Mouse (Mus musculus): ENCODE data around the gene Gstt2. TPM values are rescaled to one million over a fixed set of nuclear protein-coding genes. Genes with fewer than 3 reads are reported as not detected.
A peak's percentile ranks its signal among the peaks of the same experiment; 100 is the strongest.

Gstt2 gene
- polyA plus RNA-seq, 1 experiment from 2014 or later = 50.5 TPM

GRCm38 (mm10) chr10:75835307-75835706 lies 1.9 kb downstream of the Gstt2 start:
- peak overlapping the region; percentile 22; the same call in 1 of the 2 replicates for H3K9ac ChIP-seq
- peak overlapping the region; percentile 91 for H3K4me2 ChIP-seq
- peaks cover 31% of the 10 kb centered on the region for H3K27me3 ChIP-seq
- WGBS (ENCODE audit: insufficient replicate concordance) = under 1% methylated on average over 10 of the region's 10 CpGs
- no peaks in the 10 kb centered on the region for H3K9me3 ChIP-seq (replicated peaks)
- no peaks in the 10 kb centered on the region for H3K36me3 ChIP-seq (replicated peaks)
- peaks cover 60% of the 10 kb centered on the region for H3K4me1 ChIP-seq (replicated peaks)
- peak overlapping the region; percentile 81 for H3K27ac ChIP-seq (replicated peaks)
- peak overlapping the region; percentile 69 for H3K4me3 ChIP-seq (replicated peaks)
- ATAC-seq (ENCODE audit: insufficient read depth) = peak; percentile 53

GRCm38 (mm10) chr10:75834721-75835120 lies 2.5 kb downstream of the Gstt2 start:
- Histone ChIP-seq H3K4me3 (replicated peaks) (peak overlapping the region; percentile 69), H3K9me3 (replicated peaks) (no peaks in the 10 kb centered on the region), H3K9ac (peak overlapping the region; percentile 46), H3K27ac (replicated peaks) (peak overlapping the region; percentile 81), H3K27me3 (peaks cover 25% of the 10 kb centered on the region), H3K4me2 (peak overlapping the region; percentile 91), H3K36me3 (replicated peaks) (no peaks in the 10 kb centered on the region), H3K4me1 (replicated peaks) (peaks cover 60% of the 10 kb centered on the region)
- no peak for ATAC-seq (ENCODE audit: insufficient read depth)
- WGBS (ENCODE audit: insufficient replicate concordance) = 6% methylated on average over 9 of the region's 9 CpGs

GRCm38 (mm10) chr10:75834250-75834649 lies 3.0 kb downstream of the Gstt2 start:
- WGBS (ENCODE audit: insufficient replicate concordance) = under 1% methylated on average over 21 of the region's 21 CpGs
- H3K4me3 ChIP-seq (replicated peaks) = peak overlapping the region; percentile 69
- H3K4me1 ChIP-seq (replicated peaks) = peaks cover 60% of the 10 kb centered on the region
- peak overlapping the region; percentile 91 for H3K4me2 ChIP-seq
- H3K27ac ChIP-seq (replicated peaks) = peak overlapping the region; percentile 81
- ATAC-seq (ENCODE audit: insufficient read depth) = no peak
- H3K27me3 ChIP-seq = peaks cover 21% of the 10 kb centered on the region
- H3K36me3 ChIP-seq (replicated peaks) = no peaks in the 10 kb centered on the region
- no peaks in the 10 kb centered on the region for H3K9me3 ChIP-seq (replicated peaks)
- H3K9ac ChIP-seq = peak overlapping the region; percentile 46

GRCm38 (mm10) chr10:75833456-75834080 lies 3.7 kb downstream of the Gstt2 start:
- Histone ChIP-seq H3K27me3 (peaks cover 21% of the 10 kb centered on the region), H3K4me1 (replicated peaks) (peaks cover 62% of the 10 kb centered on the region), H3K36me3 (replicated peaks) (no peaks in the 10 kb centered on the region), H3K4me3 (replicated peaks) (peak overlapping the region; percentile 69), H3K27ac (replicated peaks) (peak overlapping the region; percentile 81), H3K9ac (peak overlapping the region; percentile 46), H3K9me3 (replicated peaks) (no peaks in the 10 kb centered on the region), H3K4me2 (peak overlapping the region; percentile 91)
- no peak for ATAC-seq (ENCODE audit: insufficient read depth)
- 10% methylated on average over 21 of the region's 21 CpGs for WGBS (ENCODE audit: insufficient replicate concordance)

- Histone ChIP-seq H3K36me3 (replicated peaks) (no peaks in the 10 kb centered on the region), H3K9ac (no peak overlapping the region), H3K4me3 (replicated peaks) (no peak overlapping the region), H3K4me2 (peak overlapping the region; percentile 91), H3K27me3 (peaks cover 21% of the 10 kb centered on the region), H3K9me3 (replicated peaks) (no peaks in the 10 kb centered on the region), H3K27ac (replicated peaks) (0 out of 2 replicates have a peak overlapping the region, but pooled peaks have one; percentile 81), H3K4me1 (replicated peaks) (peaks cover 52% of the 10 kb centered on the region)
- ATAC-seq (ENCODE audit: insufficient read depth) = no peak
- 48% methylated on average over 13 of the region's 13 CpGs for WGBS (ENCODE audit: insufficient replicate concordance)
Observed at GRCm38 (mm10) chr10:75832272-75832895, 4.8 kb downstream of the Gstt2 start.

- Histone ChIP-seq H3K27me3 (peaks cover 27% of the 10 kb centered on the region), H3K9ac (no peak overlapping the region), H3K27ac (replicated peaks) (no peak overlapping the region), H3K9me3 (replicated peaks) (no peaks in the 10 kb centered on the region), H3K4me2 (no peak overlapping the region), H3K36me3 (replicated peaks) (no peaks in the 10 kb centered on the region), H3K4me3 (replicated peaks) (no peak overlapping the region), H3K4me1 (replicated peaks) (peaks cover 32% of the 10 kb centered on the region)
- WGBS (ENCODE audit: insufficient replicate concordance) = 59% methylated on average over 2 of the region's 2 CpGs
- no peak for ATAC-seq (ENCODE audit: insufficient read depth)
Observed at GRCm38 (mm10) chr10:75830275-75830670, 7.0 kb downstream of the Gstt2 start.

- no peak overlapping the region for H3K9ac ChIP-seq
- H3K4me1 ChIP-seq (replicated peaks) = peaks cover 26% of the 10 kb centered on the region
- H3K4me2 ChIP-seq = no peak overlapping the region
- H3K4me3 ChIP-seq (replicated peaks) = no peak overlapping the region
- peaks cover 27% of the 10 kb centered on the region for H3K27me3 ChIP-seq
- no peak overlapping the region for H3K27ac ChIP-seq (replicated peaks)
- no peaks in the 10 kb centered on the region for H3K36me3 ChIP-seq (replicated peaks)
- WGBS (ENCODE audit: insufficient replicate concordance) = 46% methylated on average over 2 of the region's 2 CpGs
- no peak for ATAC-seq (ENCODE audit: insufficient read depth)
- H3K9me3 ChIP-seq (replicated peaks) = no peaks in the 10 kb centered on the region
Observed at GRCm38 (mm10) chr10:75829529-75830274, 7.5 kb downstream of the Gstt2 start.

- no peak overlapping the region for H3K4me2 ChIP-seq
- no peak for ATAC-seq (ENCODE audit: insufficient read depth)
- H3K4me3 ChIP-seq (replicated peaks) = no peak overlapping the region
- no peaks in the 10 kb centered on the region for H3K36me3 ChIP-seq (replicated peaks)
- H3K27me3 ChIP-seq = peaks cover 16% of the 10 kb centered on the region
- no peak overlapping the region for H3K27ac ChIP-seq (replicated peaks)
- no peaks in the 10 kb centered on the region for H3K9me3 ChIP-seq (replicated peaks)
- no peak overlapping the region for H3K9ac ChIP-seq
- peaks cover 14% of the 10 kb centered on the region for H3K4me1 ChIP-seq (replicated peaks)
Observed at GRCm38 (mm10) chr10:75828500-75828931, 8.7 kb downstream of the Gstt2 start.

GRCm38 (mm10) chr10:75827668-75828360 lies 9.4 kb downstream of the Gstt2 start:
- H3K27ac ChIP-seq (replicated peaks) = no peak overlapping the region
- WGBS (ENCODE audit: insufficient replicate concordance) = 67% methylated on average over 4 of the region's 4 CpGs
- no peaks in the 10 kb centered on the region for H3K9me3 ChIP-seq (replicated peaks)
- H3K4me1 ChIP-seq (replicated peaks) = peaks cover 10% of the 10 kb centered on the region
- no peak overlapping the region for H3K9ac ChIP-seq
- no peak overlapping the region for H3K4me2 ChIP-seq
- H3K36me3 ChIP-seq (replicated peaks) = no peaks in the 10 kb centered on the region
- no peak overlapping the region for H3K4me3 ChIP-seq (replicated peaks)
- H3K27me3 ChIP-seq = peaks cover 9% of the 10 kb centered on the region; the same call in 1 of the 2 replicates
- ATAC-seq (ENCODE audit: insufficient read depth) = no peak

- Histone ChIP-seq H3K9ac (no peak overlapping the region), H3K36me3 (replicated peaks) (no peaks in the 10 kb centered on the region), H3K27me3 (peaks cover 8% of the 10 kb centered on the region), H3K27ac (replicated peaks) (no peak overlapping the region), H3K4me1 (replicated peaks) (peaks cover 5% of the 10 kb centered on the region; the same call in 1 of the 2 replicates), H3K4me2 (no peak overlapping the region), H3K9me3 (replicated peaks) (no peaks in the 10 kb centered on the region), H3K4me3 (replicated peaks) (no peak overlapping the region)
- no peak for ATAC-seq (ENCODE audit: insufficient read depth)
- WGBS (ENCODE audit: insufficient replicate concordance) = 51% methylated on average over 4 of the region's 4 CpGs
Observed at GRCm38 (mm10) chr10:75824530-75824929, 12.7 kb downstream of the Gstt2 start.

- no peaks in the 10 kb centered on the region for H3K36me3 ChIP-seq (replicated peaks)
- H3K4me1 ChIP-seq (replicated peaks) = peaks cover 5% of the 10 kb centered on the region; the same call in 1 of the 2 replicates
- H3K4me3 ChIP-seq (replicated peaks) = no peak overlapping the region
- peaks cover 8% of the 10 kb centered on the region for H3K27me3 ChIP-seq
- no peak overlapping the region for H3K27ac ChIP-seq (replicated peaks)
- no peak for ATAC-seq (ENCODE audit: insufficient read depth)
- H3K4me2 ChIP-seq = no peak overlapping the region
- H3K9ac ChIP-seq = no peak overlapping the region
- H3K9me3 ChIP-seq (replicated peaks) = no peaks in the 10 kb centered on the region
- WGBS (ENCODE audit: insufficient replicate concordance) = 48% methylated on average over 1 of the region's 1 CpGs
Observed at GRCm38 (mm10) chr10:75823782-75824181, 13.4 kb downstream of the Gstt2 start.
